Mouse (Mus musculus) right cerebral cortex, postnatal 14 days (tissue): Measurements from ENCODE around the gene Pex1.
"Not testable (repeated sequence)": the region's sequence is repeated elsewhere in the genome, so short reads cannot be mapped to it uniquely, and the experiment has no call there.

ENCODE experiments used
- DNase-seq: peaks from one replicate; pipeline ENCODE4 v3.0.0; 2022

Gene Pex1

DNA sequence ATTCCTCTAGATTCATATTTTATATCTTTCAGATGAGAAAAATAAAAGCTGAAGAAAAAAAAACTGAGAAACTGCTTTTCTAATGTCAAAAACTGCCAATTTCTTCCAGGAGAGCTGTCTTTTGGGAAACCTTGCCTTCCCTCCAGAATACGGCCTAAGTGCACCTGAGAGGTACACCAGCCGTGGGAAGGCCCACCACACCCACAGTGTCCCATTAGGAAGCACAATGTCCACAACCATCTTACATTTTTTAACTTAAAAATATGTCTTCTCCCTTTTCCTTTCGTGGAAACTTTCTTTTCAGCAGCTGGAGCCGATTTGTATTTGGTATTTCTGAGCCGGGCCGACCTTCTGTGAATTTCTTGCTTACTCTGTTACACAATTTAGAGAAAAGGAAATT, 50.7 kb downstream of the Pex1 start:
- DNase-seq: no peak

DNA sequence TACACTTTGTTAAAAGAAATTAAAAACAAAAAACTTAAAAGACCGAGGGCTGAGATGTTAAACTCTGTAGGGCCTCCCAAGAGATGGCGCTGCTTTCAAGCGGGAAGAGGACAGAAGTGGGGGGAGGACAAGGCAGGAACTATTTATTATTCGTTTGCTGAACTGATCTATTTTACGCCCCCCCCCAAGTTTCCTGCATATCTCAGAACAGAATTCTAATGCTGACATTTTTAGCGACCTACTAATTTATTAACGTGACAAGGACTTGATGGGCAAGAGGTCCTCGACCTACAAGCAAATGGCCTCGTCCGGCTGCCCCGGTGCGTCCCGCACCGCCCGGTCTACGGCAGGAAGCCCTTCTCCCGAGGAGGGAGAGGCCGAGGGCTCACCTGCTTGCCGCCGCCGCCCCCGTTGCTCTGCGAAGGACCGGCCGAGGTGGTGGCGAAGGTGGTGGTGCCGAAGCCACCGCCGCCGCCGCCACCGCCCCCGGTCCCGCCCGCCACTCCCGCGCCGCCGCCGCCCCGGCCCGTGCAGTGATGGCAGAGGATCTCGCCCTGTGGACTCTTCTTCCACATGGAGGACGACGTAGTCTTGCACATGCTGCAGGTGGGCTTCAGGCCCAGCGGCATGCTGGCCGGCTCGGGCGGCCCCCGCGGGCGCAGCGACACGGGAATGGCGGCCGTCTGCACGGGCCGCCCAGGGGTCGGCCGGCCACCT, 51.3 kb downstream of the Pex1 start:
- peak; percentile 48 for DNase-seq

DNA sequence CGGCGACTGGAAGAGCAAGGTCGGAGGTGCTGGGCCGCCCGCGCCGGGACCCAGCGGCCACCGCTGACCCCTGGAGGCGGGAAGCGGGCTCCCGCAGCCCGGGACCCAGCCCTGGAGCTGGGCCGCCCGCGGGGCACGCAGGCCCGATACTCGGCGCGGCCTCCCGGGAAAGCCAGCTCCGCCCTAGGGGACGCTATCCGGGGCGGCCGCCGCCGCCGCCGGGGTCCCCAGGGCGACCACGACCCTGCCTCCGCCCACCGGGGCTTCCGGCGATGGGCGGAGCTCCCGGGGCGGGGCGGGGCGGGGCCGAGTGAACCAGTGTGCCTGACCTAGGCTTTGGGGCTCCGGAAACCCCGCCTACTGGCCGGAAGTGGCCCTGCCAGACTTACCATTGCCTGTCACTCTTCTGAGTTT, 51.8 kb downstream of the Pex1 start:
- DNase-seq: peak; percentile 76

- no peak for DNase-seq
These were observed 52.5 kb downstream of the Pex1 start for GRCm38 (mm10) chr5:3648206-3648848.

- no peak for DNase-seq
These were observed 53.0 kb downstream of the Pex1 start for GRCm38 (mm10) chr5:3648849-3649210.

- no peak for DNase-seq
These were observed 55.0 kb downstream of the Pex1 start, which contains the start of gene Tmbim7 for GRCm38 (mm10) chr5:3650881-3651280. TSS of gene Tmbim7 (plus strand) at chr5:3651181.

DNA sequence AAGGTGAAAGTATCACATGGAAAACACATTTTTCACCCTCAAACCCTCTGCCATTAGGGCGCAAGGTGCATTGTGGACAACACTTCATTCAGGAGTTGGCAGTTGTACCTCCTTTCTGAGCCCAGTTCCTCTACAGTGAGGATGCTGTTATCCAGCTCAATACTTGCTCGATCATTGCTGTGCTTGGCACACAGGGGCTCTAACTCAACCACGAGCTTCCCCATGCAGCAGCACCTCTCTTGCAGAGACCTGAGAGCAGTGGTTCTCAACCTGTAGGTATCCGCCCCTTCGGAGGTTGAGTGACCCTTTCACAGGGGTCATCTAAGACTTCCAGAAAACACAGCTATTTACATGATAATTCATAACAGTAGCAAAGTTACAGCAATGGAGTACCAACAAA, 55.8 kb downstream of the Pex1 start:
- DNase-seq: no peak

- DNase-seq: not testable (repeated sequence)
These were observed 57.2 kb downstream of the Pex1 start for GRCm38 (mm10) chr5:3652903-3653575.

GRCm38 (mm10) chr5:3653801-3654200, 57.9 kb downstream of the Pex1 start:
- DNase-seq: no peak

- no peak for DNase-seq
These were observed 61.2 kb downstream of the Pex1 start, which contains the start of gene Gatad1 for GRCm38 (mm10) chr5:3657085-3657484. TSS of gene Gatad1 (minus strand) at chr5:3657185.

DNA sequence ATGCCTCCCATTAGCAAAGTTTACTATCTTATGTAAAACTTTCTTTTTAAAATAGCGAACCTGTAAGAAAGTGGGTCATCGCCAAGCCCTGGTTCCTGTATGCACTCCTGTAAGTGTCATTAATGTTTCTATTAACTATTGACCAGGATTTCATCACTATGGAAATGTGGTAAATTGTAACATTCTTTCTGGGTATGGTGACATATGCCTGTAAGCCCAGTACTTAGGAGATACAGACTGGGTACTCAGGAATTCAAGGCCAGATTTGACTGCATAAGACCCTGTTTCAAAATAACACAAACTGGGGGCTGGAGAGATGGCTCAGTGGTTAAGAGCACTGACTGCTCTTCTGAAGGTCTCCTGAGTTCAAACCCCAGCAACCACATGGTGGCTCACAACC, 69.4 kb downstream of the Pex1 start:
- no peak for DNase-seq

- DNase-seq: no peak
These were observed 70.7 kb downstream of the Pex1 start for GRCm38 (mm10) chr5:3666585-3666984.

DNA sequence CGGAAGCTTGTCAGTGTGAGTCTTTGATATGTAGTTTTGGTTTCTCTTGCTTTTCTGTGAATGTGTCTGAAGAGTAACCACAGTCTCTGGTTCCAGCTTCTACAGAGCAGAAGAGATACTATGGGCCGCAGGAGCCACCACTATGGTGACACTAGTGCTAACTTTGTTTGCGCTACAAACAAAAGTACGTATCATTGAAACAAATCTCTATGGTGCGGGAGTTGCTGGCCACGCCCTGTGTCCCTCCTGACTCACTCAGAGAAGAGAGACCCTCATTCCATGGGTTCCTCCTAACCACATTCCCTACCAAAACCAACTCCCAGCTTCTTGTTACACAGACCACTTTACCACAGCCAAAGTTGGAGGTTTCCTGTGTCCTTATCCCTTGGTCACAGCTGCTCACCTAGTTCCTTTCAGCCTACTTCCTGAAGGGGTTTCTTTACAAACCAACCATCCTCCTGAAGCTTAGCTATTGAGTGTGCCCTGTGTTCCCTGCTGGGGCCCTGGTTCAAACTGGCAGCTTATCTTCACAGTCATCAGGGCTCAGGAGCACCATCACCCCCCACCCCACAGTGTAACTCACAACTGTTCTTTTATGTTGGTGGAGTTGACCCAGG, 74.2 kb downstream of the Pex1 start:
- DNase-seq: no peak
